Mouse (Mus musculus): ENCODE results near the gene Uck1. TPM values are rescaled to one million over a fixed set of nuclear protein-coding genes. Genes with fewer than 3 reads are reported as not detected.

Uck1 gene
- polyA plus RNA-seq (2017; shearing (Covaris generic)), result 73.0 TPM

DNA sequence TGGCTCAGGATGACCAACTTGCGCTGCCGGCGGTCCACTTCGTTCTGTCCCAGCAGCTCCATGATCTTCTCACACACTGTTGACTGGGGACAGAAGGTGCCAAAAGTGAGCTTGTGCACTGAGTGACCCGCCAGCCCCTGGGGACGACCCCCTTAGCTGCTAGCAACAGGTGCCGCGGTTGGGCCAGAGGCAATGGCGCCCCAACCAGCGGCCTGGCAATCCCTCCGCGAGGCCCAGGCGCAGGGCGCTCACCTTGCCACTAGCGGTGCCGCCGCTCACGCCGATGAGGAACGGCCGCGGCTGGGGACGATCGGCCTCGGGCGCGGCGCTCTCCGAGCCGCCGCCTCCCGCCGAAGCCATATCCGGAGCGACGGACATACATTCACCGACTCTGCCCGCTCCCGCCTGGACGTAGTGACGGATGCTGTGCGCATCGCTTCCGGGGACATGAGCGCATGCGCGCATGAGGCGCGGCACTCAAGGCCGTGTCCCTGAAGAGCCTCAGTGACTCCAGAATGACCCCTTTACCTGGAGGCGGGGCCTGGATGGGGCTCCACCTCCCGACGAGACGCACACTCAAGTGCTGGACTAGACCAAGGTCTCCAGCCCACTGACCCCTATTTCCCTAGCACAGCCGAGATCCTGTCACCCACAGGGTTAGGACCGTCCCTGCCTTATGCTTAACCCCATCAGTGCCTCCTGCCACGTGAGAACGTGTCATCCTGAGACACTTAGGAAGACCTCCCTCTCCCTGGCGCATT, at the start of gene Uck1:
Uck1 (minus strand) TSS at position 503 of the 761 bp plus-strand sequence.

DNA sequence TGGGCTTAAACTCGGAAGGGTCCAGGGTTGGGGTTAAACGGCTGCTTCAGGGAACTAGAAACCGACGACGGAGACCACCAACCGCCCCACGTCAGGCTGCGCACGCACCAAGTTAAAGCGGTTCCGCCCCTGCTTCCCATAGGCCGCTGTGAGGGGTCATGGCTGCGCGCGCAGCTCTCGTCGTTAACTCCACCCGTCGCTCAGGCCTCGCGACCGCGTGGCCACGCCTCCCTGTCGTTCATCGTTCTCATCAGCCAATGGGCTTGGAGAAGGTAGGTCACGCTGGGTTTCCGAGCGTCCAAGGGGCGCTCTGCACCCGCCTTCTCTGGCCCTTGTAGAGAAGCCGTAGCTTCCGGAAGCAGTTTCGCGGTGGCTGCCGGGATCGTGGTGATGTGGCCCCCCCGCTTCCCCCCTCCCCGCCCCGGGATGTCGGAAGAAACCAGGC, 28.0 kb upstream of the Uck1 start, which contains the start of gene Swi5:
Swi5 (minus strand) TSS at position 153 of the 445 bp plus-strand sequence.

DNA sequence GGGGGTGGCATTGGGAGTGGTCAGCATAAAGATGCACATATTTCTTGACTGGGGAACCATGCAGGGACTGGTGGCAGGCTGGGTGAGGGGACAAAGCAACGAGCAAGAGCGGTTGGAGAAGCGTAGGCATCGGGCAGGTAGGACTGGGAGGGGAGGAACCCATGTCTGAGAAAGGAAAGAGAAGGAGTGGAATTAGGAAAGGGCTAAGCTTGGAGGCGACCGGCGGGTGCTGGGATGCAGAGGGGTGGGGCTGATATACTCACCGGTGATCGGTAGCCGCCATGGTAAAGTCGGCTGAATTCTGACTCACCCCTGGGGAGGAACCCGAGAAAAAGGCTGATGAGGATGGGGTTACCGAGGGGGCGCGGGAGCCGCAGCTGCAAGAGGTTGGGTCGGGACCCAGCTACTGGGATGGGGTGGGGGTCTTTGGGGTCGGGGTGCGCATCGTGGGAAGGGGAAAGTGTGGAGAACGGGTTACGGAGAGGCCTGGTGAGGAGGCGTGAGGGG, 27.4 kb upstream of the Uck1 start, which contains the start of gene Golga2:
Golga2 (plus strand) TSS at position 51 of the 507 bp plus-strand sequence.

DNA sequence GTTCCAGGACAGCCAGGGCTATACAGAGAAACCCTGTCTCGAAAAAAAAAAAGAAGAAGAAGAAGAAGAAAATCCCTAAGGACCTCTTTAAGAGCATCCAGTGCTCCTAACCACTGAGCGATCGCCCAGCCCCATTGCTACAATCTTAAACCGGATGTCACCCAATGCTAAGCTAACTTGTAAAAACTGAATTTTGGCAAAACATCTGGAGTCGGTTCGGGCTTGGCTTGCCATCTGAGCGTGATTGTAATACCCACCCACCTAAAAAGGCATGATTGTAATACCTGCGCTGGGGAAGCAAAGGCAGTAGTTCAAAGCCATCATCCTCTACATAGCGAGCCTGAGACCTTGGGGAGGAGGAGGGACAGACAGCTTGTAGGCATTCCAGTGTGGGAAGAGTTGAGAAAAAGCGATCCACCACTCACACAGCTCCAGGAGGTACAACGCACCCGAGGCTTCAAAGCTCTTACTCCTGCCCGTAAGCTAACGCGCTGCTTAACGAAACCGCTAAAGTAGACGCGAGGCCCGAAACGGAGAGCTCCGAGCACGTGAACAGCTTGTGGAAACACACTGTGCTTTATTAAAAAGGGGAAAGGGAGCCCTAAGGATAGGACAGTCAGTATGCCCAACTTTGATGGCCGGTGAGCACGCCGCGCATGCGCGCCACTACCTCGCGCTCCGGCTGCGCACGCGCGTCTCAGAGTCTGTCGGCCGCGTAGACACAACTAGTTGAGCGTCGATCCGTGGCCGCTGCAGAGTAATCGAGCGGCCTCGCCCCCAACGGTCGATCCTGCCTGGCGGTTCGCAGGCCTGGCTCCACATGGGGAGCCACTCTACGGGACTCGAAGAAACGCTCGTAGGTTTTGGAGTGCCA, 23.8 kb downstream of the Uck1 start, which contains the start of gene Pomt1:
Pomt1 (plus strand) TSS at position 705 of the 874 bp plus-strand sequence.

Other genes starting within 250 kb of the Uck1 start
- 17.8 TPM for gene Fam78a, start 175.3 kb downstream of the Uck1 start, polyA plus RNA-seq (2017; shearing (Covaris generic))
- not detected for gene Plpp7, start 164.6 kb downstream of the Uck1 start, polyA plus RNA-seq (2017; shearing (Covaris generic))
- 69.4 TPM for gene Prrc2b, start 109.1 kb downstream of the Uck1 start, polyA plus RNA-seq (2017; shearing (Covaris generic))
- gene Pomt1, start 23.6 kb downstream of the Uck1 start, polyA plus RNA-seq (2017; shearing (Covaris generic)), result 4.0 TPM
- 31.9 TPM for gene Golga2, start 27.2 kb upstream of the Uck1 start, polyA plus RNA-seq (2017; shearing (Covaris generic))
- gene Swi5, start 27.9 kb upstream of the Uck1 start, polyA plus RNA-seq (2017; shearing (Covaris generic)), result 170 TPM
- 118 TPM for gene Ciz1, start 92.2 kb upstream of the Uck1 start, polyA plus RNA-seq (2017; shearing (Covaris generic))
- not detected for gene Dnm1, start 93.2 kb upstream of the Uck1 start, polyA plus RNA-seq (2017; shearing (Covaris generic))
- gene 1110008P14Rik, start 121.8 kb upstream of the Uck1 start, polyA plus RNA-seq (2017; shearing (Covaris generic)), result 43.5 TPM
- gene Lcn2, start 128.1 kb upstream of the Uck1 start, polyA plus RNA-seq (2017; shearing (Covaris generic)), result not detected
- gene Ptges2, start 135.7 kb upstream of the Uck1 start, polyA plus RNA-seq (2017; shearing (Covaris generic)), result 11.4 TPM
- 6.4 TPM for gene Naif1, start 190.3 kb upstream of the Uck1 start, polyA plus RNA-seq (2017; shearing (Covaris generic))
- 41.6 TPM for gene Slc25a25, start 191.3 kb upstream of the Uck1 start, polyA plus RNA-seq (2017; shearing (Covaris generic))

All from effector memory CD4-positive, alpha-beta T cell, adult 5 months (primary cell).